Mouse (Mus musculus): ENCODE measurements around the gene Vps35. TPM values are rescaled to one million over a fixed set of nuclear protein-coding genes. Genes with fewer than 3 reads are reported as not detected.

The Vps35 gene
- polyA plus RNA-seq, 1 experiment from 2014 or later, result 54.6 TPM

GRCm38 (mm10) chr8:85227297-85227696, 72.3 kb downstream of the Vps35 start:
- H3K4me1 ChIP-seq (ENCODE audit: insufficient read depth), result no peaks in the 10 kb centered on the region
- H3K9me3 ChIP-seq (ENCODE audit: low read length), result no peaks in the 10 kb centered on the region
- ATAC-seq (no peak), DNase-seq (no peak)
- TF ChIP-seq CTCF (IDR thresholded peaks at IDR 0.05; ENCODE audit: low read depth), result no peak
- no peak for TF ChIP-seq EP300 (IDR thresholded peaks at IDR 0.05; ENCODE audit: low read depth)
- H3K36me3 ChIP-seq (replicated peaks; ENCODE audit: insufficient read depth, low read length), result no peaks in the 10 kb centered on the region
- H3K4me2 ChIP-seq (ENCODE audit: low read depth, low read length), result no peak overlapping the region
- H3K9ac ChIP-seq (replicated peaks), result no peak overlapping the region
- no peak overlapping the region for H3K4me3 ChIP-seq (ENCODE audit: low read depth, low read length)
- 48% methylated on average over 1 of the region's 1 CpGs for WGBS (ENCODE audit: insufficient replicate concordance)
- no peaks in the 10 kb centered on the region for H3K27me3 ChIP-seq (ENCODE audit: insufficient read depth, low read length)
- no peak overlapping the region for H3K27ac ChIP-seq (ENCODE audit: low read depth)

GRCm38 (mm10) chr8:85225688-85226087, 73.9 kb downstream of the Vps35 start, which contains the start of gene Olfr371:
Gene Olfr371 (plus strand): TSS chr8:85225988.
- 34% methylated on average over 1 of the region's 1 CpGs for WGBS (ENCODE audit: insufficient replicate concordance)
- no peak within 1 kb of the TSS for H3K9ac ChIP-seq (replicated peaks)
- no peaks in the 10 kb centered on the region for H3K27me3 ChIP-seq (ENCODE audit: insufficient read depth, low read length)
- ATAC-seq (no peak), DNase-seq (no peak)
- no peaks in the 10 kb centered on the region for H3K4me1 ChIP-seq (ENCODE audit: insufficient read depth)
- H3K4me3 ChIP-seq (ENCODE audit: low read depth, low read length), result no peak within 1 kb of the TSS
- H3K27ac ChIP-seq (ENCODE audit: low read depth), result no peak within 1 kb of the TSS
- H3K36me3 ChIP-seq (replicated peaks; ENCODE audit: insufficient read depth, low read length), result no peaks in the 10 kb centered on the region
- no peaks in the 10 kb centered on the region for H3K9me3 ChIP-seq (ENCODE audit: low read length)
- no peak within 1 kb of the TSS for H3K4me2 ChIP-seq (ENCODE audit: low read depth, low read length)
- TF ChIP-seq CTCF (IDR thresholded peaks at IDR 0.05; ENCODE audit: low read depth), result no peak
- TF ChIP-seq EP300 (IDR thresholded peaks at IDR 0.05; ENCODE audit: low read depth), result no peak

GRCm38 (mm10) chr8:85220992-85221391, 78.6 kb downstream of the Vps35 start:
- no peaks in the 10 kb centered on the region for H3K9me3 ChIP-seq (ENCODE audit: low read length)
- no peaks in the 10 kb centered on the region for H3K27me3 ChIP-seq (ENCODE audit: insufficient read depth, low read length)
- WGBS (ENCODE audit: insufficient replicate concordance), result 17% methylated on average over 6 of the region's 6 CpGs
- H3K27ac ChIP-seq (ENCODE audit: low read depth), result no peak overlapping the region
- TF ChIP-seq EP300 (IDR thresholded peaks at IDR 0.05; ENCODE audit: low read depth) (0 out of 2 replicates have a peak, but pooled peaks have one; percentile 6), CTCF (IDR thresholded peaks at IDR 0.05; ENCODE audit: low read depth) (no peak)
- no peak overlapping the region for H3K9ac ChIP-seq (replicated peaks)
- no peak overlapping the region for H3K4me3 ChIP-seq (ENCODE audit: low read depth, low read length)
- no peaks in the 10 kb centered on the region for H3K4me1 ChIP-seq (ENCODE audit: insufficient read depth)
- no peaks in the 10 kb centered on the region for H3K36me3 ChIP-seq (replicated peaks; ENCODE audit: insufficient read depth, low read length)
- no peak overlapping the region for H3K4me2 ChIP-seq (ENCODE audit: low read depth, low read length)
- ATAC-seq (peak; percentile 92), DNase-seq (peak; percentile 18)

GRCm38 (mm10) chr8:85220220-85220619, 79.4 kb downstream of the Vps35 start:
- no peak overlapping the region for H3K4me3 ChIP-seq (ENCODE audit: low read depth, low read length)
- no peak for ATAC-seq
- DNase-seq, result no peak
- WGBS (ENCODE audit: insufficient replicate concordance), result 66% methylated on average over 4 of the region's 4 CpGs
- H3K27me3 ChIP-seq (ENCODE audit: insufficient read depth, low read length), result no peaks in the 10 kb centered on the region
- no peak for TF ChIP-seq CTCF (IDR thresholded peaks at IDR 0.05; ENCODE audit: low read depth)
- no peak for TF ChIP-seq EP300 (IDR thresholded peaks at IDR 0.05; ENCODE audit: low read depth)
- H3K4me2 ChIP-seq (ENCODE audit: low read depth, low read length), result no peak overlapping the region
- no peak overlapping the region for H3K9ac ChIP-seq (replicated peaks)
- no peaks in the 10 kb centered on the region for H3K9me3 ChIP-seq (ENCODE audit: low read length)
- no peaks in the 10 kb centered on the region for H3K4me1 ChIP-seq (ENCODE audit: insufficient read depth)
- H3K36me3 ChIP-seq (replicated peaks; ENCODE audit: insufficient read depth, low read length), result no peaks in the 10 kb centered on the region
- no peak overlapping the region for H3K27ac ChIP-seq (ENCODE audit: low read depth)

Other genes with a start within 250 kb of the Vps35 start
- 14.4 and 14.9 TPM in 2 replicates for gene Fbxw9, start 239.7 kb downstream of the Vps35 start, polyA plus RNA-seq (2015; fragmentation: Nextera tagmentation; extraction: Ambion mirVana)
- gene Gm5741, start 231.8 kb downstream of the Vps35 start, polyA plus RNA-seq (2015; fragmentation: Nextera tagmentation; extraction: Ambion mirVana), result not detected in 2 replicates
- gene Dhps, start 228.0 kb downstream of the Vps35 start, polyA plus RNA-seq (2015; fragmentation: Nextera tagmentation; extraction: Ambion mirVana), result 24.8 and 27.7 TPM in 2 replicates
- gene Wdr83os, start 219.1 kb downstream of the Vps35 start, polyA plus RNA-seq (2015; fragmentation: Nextera tagmentation; extraction: Ambion mirVana), result 63.5 and 66.8 TPM in 2 replicates
- gene Wdr83, start 218.5 kb downstream of the Vps35 start, polyA plus RNA-seq (2015; fragmentation: Nextera tagmentation; extraction: Ambion mirVana), result 17.6 and 18.4 TPM in 2 replicates
- gene Man2b1, start 216.5 kb downstream of the Vps35 start, polyA plus RNA-seq (2015; fragmentation: Nextera tagmentation; extraction: Ambion mirVana), result 42.6 and 44.6 TPM in 2 replicates
- gene Zfp791, start 176.7 kb downstream of the Vps35 start, polyA plus RNA-seq (2015; fragmentation: Nextera tagmentation; extraction: Ambion mirVana), result 2.0 and 5.2 TPM in 2 replicates
- not detected in 2 replicates for gene Cks1brt, start 147.9 kb downstream of the Vps35 start, polyA plus RNA-seq (2015; fragmentation: Nextera tagmentation; extraction: Ambion mirVana)
- gene Olfr371, start 73.8 kb downstream of the Vps35 start, polyA plus RNA-seq (2015; fragmentation: Nextera tagmentation; extraction: Ambion mirVana), result not detected in 2 replicates
- 40.1 and 46.3 TPM in 2 replicates for gene Orc6, start 170 bp downstream of the Vps35 start, polyA plus RNA-seq (2015; fragmentation: Nextera tagmentation; extraction: Ambion mirVana)
- 21.2 and 24.2 TPM in 2 replicates for gene Mylk3, start 86.5 kb upstream of the Vps35 start, polyA plus RNA-seq (2015; fragmentation: Nextera tagmentation; extraction: Ambion mirVana)
- gene 4921524J17Rik, start 133.0 kb upstream of the Vps35 start, polyA plus RNA-seq (2015; fragmentation: Nextera tagmentation; extraction: Ambion mirVana), result 16.5 and 17.7 TPM in 2 replicates
- gene Gpt2, start 192.8 kb upstream of the Vps35 start, polyA plus RNA-seq (2015; fragmentation: Nextera tagmentation; extraction: Ambion mirVana), result 11.1 and 14.4 TPM in 2 replicates